ENCODE assay signal across 8 mouse cellular contexts in genomic region chr7:79780647-79781626, GRCm38 (mm10). TPM values are rescaled to one million over a fixed set of nuclear protein-coding genes. Genes with fewer than 3 reads are reported as not detected.
DNase-seq lines count a peak whose midpoint lies in the region; ATAC-seq and TF ChIP-seq lines count a peak whose summit lies in the region.

No protein-coding gene starts in this region.

- H3K36me3 ChIP-seq in embryonic facial prominence, embryonic 15.5 days, result no peaks in the 10 kb centered on the region
- 0 out of 2 replicates have a peak, but pooled peaks cover 2% of the 10 kb centered on the region for H3K36me3 ChIP-seq in heart, embryonic 10.5 days
- H3K36me3 ChIP-seq in limb, embryonic 14.5 days (ENCODE audit: control insufficient read depth, insufficient read depth, low read length), result no peaks in the 10 kb centered on the region
- no peaks in the 10 kb centered on the region for H3K36me3 ChIP-seq in midbrain, embryonic 15.5 days (replicated peaks)

- peak overlapping the region; percentile 52 for H3K4me2 ChIP-seq in embryonic facial prominence, embryonic 15.5 days (replicated peaks)
- H3K4me2 ChIP-seq in limb, embryonic 14.5 days (replicated peaks; ENCODE audit: low read depth, low read length, severe bottlenecking), result peak overlapping the region; percentile 37; the same call in 1 of the 2 replicates
- peak overlapping the region; percentile 44 for H3K4me2 ChIP-seq in midbrain, embryonic 15.5 days

- no peaks in the 10 kb centered on the region for H3K9me3 ChIP-seq in embryonic facial prominence, embryonic 15.5 days (replicated peaks)
- H3K9me3 ChIP-seq in heart, embryonic 10.5 days, result no peaks in the 10 kb centered on the region
- no peaks in the 10 kb centered on the region for H3K9me3 ChIP-seq in limb, embryonic 14.5 days (ENCODE audit: control insufficient read depth, low read length)
- no peaks in the 10 kb centered on the region for H3K9me3 ChIP-seq in midbrain, embryonic 15.5 days

- TF ChIP-seq POLR2A in bone marrow macrophage, adult 2 months (IDR thresholded peaks at IDR 0.05; ENCODE audit: borderline replicate concordance, low read depth, low read length), result no peak
- TF ChIP-seq POLR2A in limb, embryonic 14.5 days (IDR thresholded peaks at IDR 0.05; ENCODE audit: borderline replicate concordance, extremely low read depth, insufficient read depth, insufficient read length), result no peak

- peak; percentile 74 to 76 for DNase-seq in B cell, adult 2 months
- DNase-seq in heart, embryonic 10.5 days (ENCODE audit: low spot score), result no peak
- DNase-seq in kidney, adult 9 months, result peak; percentile 87
- peak; percentile 79 for DNase-seq in limb, embryonic 14.5 days (ENCODE audit: low spot score)
- peak; percentile 32 for DNase-seq in spleen, adult 12 weeks (ENCODE audit: low spot score)

- H3K27me3 ChIP-seq in embryonic facial prominence, embryonic 15.5 days, result 0 out of 2 replicates have a peak, but pooled peaks cover 3% of the 10 kb centered on the region
- H3K27me3 ChIP-seq in heart, embryonic 10.5 days (ENCODE audit: insufficient read depth, poor library complexity, severe bottlenecking), result peaks cover 9% of the 10 kb centered on the region; the same call in 1 of the 2 replicates
- no peaks in the 10 kb centered on the region for H3K27me3 ChIP-seq in limb, embryonic 14.5 days (ENCODE audit: control insufficient read depth, insufficient read depth, low read length)
- H3K27me3 ChIP-seq in midbrain, embryonic 15.5 days (replicated peaks), result no peaks in the 10 kb centered on the region

- TF ChIP-seq CTCF in bone marrow macrophage, adult 2 months (IDR thresholded peaks at IDR 0.05; ENCODE audit: low read depth, low read length), result peak; percentile 65

- 27% methylated on average over 16 of the region's 16 CpGs for WGBS in embryonic facial prominence, embryonic 15.5 days
- WGBS in heart, embryonic 10.5 days, result 18% methylated on average over 16 of the region's 16 CpGs
- WGBS in limb, embryonic 14.5 days, result 30% methylated on average over 16 of the region's 16 CpGs
- WGBS in midbrain, embryonic 15.5 days, result 32% methylated on average over 16 of the region's 16 CpGs

- ATAC-seq in embryonic facial prominence, embryonic 15.5 days (ENCODE audit: insufficient number of reproducible peaks, low FRiP score, low TSS enrichment, low read depth), result peak; percentile 39; the same call in 1 of the 2 replicates
- ATAC-seq in limb, embryonic 14.5 days (ENCODE audit: low FRiP score, low read depth), result peak; percentile 67; the same call in 1 of the 2 replicates
- 0 out of 2 replicates have a peak, but pooled peaks have one; percentile 24 for ATAC-seq in midbrain, embryonic 15.5 days (replicated peaks)

- peak overlapping the region; percentile 73 for H3K27ac ChIP-seq in bone marrow macrophage, adult 2 months (ENCODE audit: insufficient read depth, low read depth, low read length)
- no peak overlapping the region for H3K27ac ChIP-seq in embryonic facial prominence, embryonic 15.5 days (replicated peaks)
- 0 out of 2 replicates have a peak overlapping the region, but pooled peaks have one; percentile 63 for H3K27ac ChIP-seq in heart, embryonic 10.5 days
- H3K27ac ChIP-seq in limb, embryonic 14.5 days (replicated peaks; ENCODE audit: low read depth, low read length), result no peak overlapping the region
- H3K27ac ChIP-seq in midbrain, embryonic 15.5 days, result no peak overlapping the region

- no peak overlapping the region for H3K9ac ChIP-seq in embryonic facial prominence, embryonic 15.5 days
- 0 out of 2 replicates have a peak overlapping the region, but pooled peaks have one; percentile 29 for H3K9ac ChIP-seq in limb, embryonic 14.5 days (ENCODE audit: low read depth, low read length, severe bottlenecking)
- no peak overlapping the region for H3K9ac ChIP-seq in midbrain, embryonic 15.5 days

- H3K4me1 ChIP-seq in bone marrow macrophage, adult 2 months (ENCODE audit: control insufficient read depth, insufficient read depth, low read length), result peaks cover 21% of the 10 kb centered on the region
- H3K4me1 ChIP-seq in embryonic facial prominence, embryonic 15.5 days, result peaks cover 7% of the 10 kb centered on the region; the same call in 1 of the 2 replicates
- H3K4me1 ChIP-seq in heart, embryonic 10.5 days, result peaks cover 12% of the 10 kb centered on the region
- H3K4me1 ChIP-seq in limb, embryonic 14.5 days (ENCODE audit: control insufficient read depth, insufficient read depth, low read length), result no peaks in the 10 kb centered on the region
- peaks cover 4% of the 10 kb centered on the region; the same call in 1 of the 2 replicates for H3K4me1 ChIP-seq in midbrain, embryonic 15.5 days

- H3K4me3 ChIP-seq in bone marrow macrophage, adult 2 months (ENCODE audit: insufficient read depth, low read length), result peak overlapping the region; percentile 55
- H3K4me3 ChIP-seq in embryonic facial prominence, embryonic 15.5 days (replicated peaks), result peak overlapping the region; percentile 33
- peak overlapping the region; percentile 52 for H3K4me3 ChIP-seq in heart, embryonic 10.5 days
- 0 out of 2 replicates have a peak overlapping the region, but pooled peaks have one; percentile 9 for H3K4me3 ChIP-seq in limb, embryonic 14.5 days (replicated peaks; ENCODE audit: low read length)
- 0 out of 2 replicates have a peak overlapping the region, but pooled peaks have one; percentile 2 for H3K4me3 ChIP-seq in midbrain, embryonic 15.5 days

RNA-seq across cellular contexts. Expression of gene Mesp1, which starts 12.7 kb away (rescaled TPM):
- not detected in 2 replicates for polyA plus RNA-seq in bone marrow macrophage, adult 2 months (2012; ENCODE audit: insufficient read depth, insufficient read length, missing spikeins)
- polyA plus RNA-seq in embryonic facial prominence, embryonic 15.5 days (2015; fragmentation: Nextera tagmentation; extraction: Ambion mirVana), result 0.12 and 0.13 TPM in 2 replicates
- polyA plus RNA-seq in heart, embryonic 10.5 days (2016; fragmentation: Nextera tagmentation; extraction: Ambion mirVana), result 0.16 and 0.30 TPM in 2 replicates
- polyA plus RNA-seq in limb, embryonic 14.5 days (2012; rRNA removed), result 0.06 and 0.20 TPM in 2 replicates
- polyA plus RNA-seq in limb, embryonic 14.5 days (2014; fragmentation: Nextera tagmentation; extraction: Ambion mirVana), result 0.23 TPM in 1 of 2 replicates, not detected in the other
- polyA plus RNA-seq in midbrain, embryonic 15.5 days (2015; fragmentation: Nextera tagmentation; extraction: Ambion mirVana), result not detected in 2 replicates

RNA-seq across cellular contexts. Expression of gene Mesp2, which starts 29.6 kb away (rescaled TPM):
- polyA plus RNA-seq in bone marrow macrophage, adult 2 months (2012; ENCODE audit: insufficient read depth, insufficient read length, missing spikeins), result not detected in 2 replicates
- 0.55 and 0.67 TPM in 2 replicates for polyA plus RNA-seq in embryonic facial prominence, embryonic 15.5 days (2015; fragmentation: Nextera tagmentation; extraction: Ambion mirVana)
- 0.21 and 0.48 TPM in 2 replicates for polyA plus RNA-seq in heart, embryonic 10.5 days (2016; fragmentation: Nextera tagmentation; extraction: Ambion mirVana)
- polyA plus RNA-seq in limb, embryonic 14.5 days (2012; rRNA removed), result 0.67 and 1.00 TPM in 2 replicates
- 0.50 and 0.65 TPM in 2 replicates for polyA plus RNA-seq in limb, embryonic 14.5 days (2014; fragmentation: Nextera tagmentation; extraction: Ambion mirVana)
- 0.96 and 1.1 TPM in 2 replicates for polyA plus RNA-seq in midbrain, embryonic 15.5 days (2015; fragmentation: Nextera tagmentation; extraction: Ambion mirVana)

RNA-seq across cellular contexts. Expression of gene Wdr93, which starts 38.0 kb away (rescaled TPM):
- not detected in 2 replicates for polyA plus RNA-seq in bone marrow macrophage, adult 2 months (2012; ENCODE audit: insufficient read depth, insufficient read length, missing spikeins)
- polyA plus RNA-seq in embryonic facial prominence, embryonic 15.5 days (2015; fragmentation: Nextera tagmentation; extraction: Ambion mirVana), result 1.4 and 3.1 TPM in 2 replicates
- 4.7 and 10.0 TPM in 2 replicates for polyA plus RNA-seq in heart, embryonic 10.5 days (2016; fragmentation: Nextera tagmentation; extraction: Ambion mirVana)
- polyA plus RNA-seq in limb, embryonic 14.5 days (2012; rRNA removed), result 0.20 and 0.21 TPM in 2 replicates
- polyA plus RNA-seq in limb, embryonic 14.5 days (2014; fragmentation: Nextera tagmentation; extraction: Ambion mirVana), result 0.12 TPM in 1 of 2 replicates, not detected in the other
- polyA plus RNA-seq in midbrain, embryonic 15.5 days (2015; fragmentation: Nextera tagmentation; extraction: Ambion mirVana), result 0.43 and 0.54 TPM in 2 replicates

RNA-seq across cellular contexts. Expression of gene Pex11a, which starts 38.0 kb away (rescaled TPM):
- polyA plus RNA-seq in bone marrow macrophage, adult 2 months (2012; ENCODE audit: insufficient read depth, insufficient read length, missing spikeins), result 5.8 and 5.9 TPM in 2 replicates
- polyA plus RNA-seq in embryonic facial prominence, embryonic 15.5 days (2015; fragmentation: Nextera tagmentation; extraction: Ambion mirVana), result 12.8 and 13.0 TPM in 2 replicates
- 5.7 and 8.8 TPM in 2 replicates for polyA plus RNA-seq in heart, embryonic 10.5 days (2016; fragmentation: Nextera tagmentation; extraction: Ambion mirVana)
- polyA plus RNA-seq in limb, embryonic 14.5 days (2012; rRNA removed), result 9.0 TPM in 2 replicates
- 10.1 and 10.3 TPM in 2 replicates for polyA plus RNA-seq in limb, embryonic 14.5 days (2014; fragmentation: Nextera tagmentation; extraction: Ambion mirVana)
- polyA plus RNA-seq in midbrain, embryonic 15.5 days (2015; fragmentation: Nextera tagmentation; extraction: Ambion mirVana), result 13.5 and 15.3 TPM in 2 replicates

RNA-seq across cellular contexts. Expression of gene Plin1, which starts 48.2 kb away (rescaled TPM):
- not detected in 2 replicates for polyA plus RNA-seq in bone marrow macrophage, adult 2 months (2012; ENCODE audit: insufficient read depth, insufficient read length, missing spikeins)
- 0.05 TPM in 1 of 2 replicates, not detected in the other for polyA plus RNA-seq in embryonic facial prominence, embryonic 15.5 days (2015; fragmentation: Nextera tagmentation; extraction: Ambion mirVana)
- polyA plus RNA-seq in heart, embryonic 10.5 days (2016; fragmentation: Nextera tagmentation; extraction: Ambion mirVana), result not detected in 2 replicates
- 0.21 and 0.23 TPM in 2 replicates for polyA plus RNA-seq in limb, embryonic 14.5 days (2012; rRNA removed)
- not detected in 2 replicates for polyA plus RNA-seq in limb, embryonic 14.5 days (2014; fragmentation: Nextera tagmentation; extraction: Ambion mirVana)
- polyA plus RNA-seq in midbrain, embryonic 15.5 days (2015; fragmentation: Nextera tagmentation; extraction: Ambion mirVana), result 0.27 TPM in 1 of 2 replicates, not detected in the other

Comparison
In these comparisons a context has a peak if more than half of its experiments do, and no peak if none do; other contexts are left out.
1. H3K27ac ChIP-seq: peak in bone marrow macrophage, adult 2 months (single experiment) and heart, embryonic 10.5 days (single experiment); none in embryonic facial prominence, embryonic 15.5 days (single experiment), limb, embryonic 14.5 days (single experiment) and midbrain, embryonic 15.5 days (single experiment).
2. H3K4me3 ChIP-seq: peak in every context shown above with its lines; median percentile 55 in bone marrow macrophage, adult 2 months; 52 in heart, embryonic 10.5 days; 33 in embryonic facial prominence, embryonic 15.5 days; 9 in limb, embryonic 14.5 days; 2 in midbrain, embryonic 15.5 days.
3. Peak in every context shown above with its lines, with median percentiles within 50 percentile points of each other: ATAC-seq and H3K4me2 ChIP-seq.